Mouse (Mus musculus) bone marrow, adult 2 months (tissue): ENCODE measurements at regions not wholly inside any gene's neighbourhood (a gene's known extent, or its start where the extent isn't known, plus 50 kb on each side); places are given as distances from the start of the nearest gene placed in this dataset.

Experiments used
- H3K27ac ChIP-seq: fragments of 200-500 bp; 2 replicates; pipeline ENCODE4 v1.5.1; 2012; ENCODE audit warnings: low read depth, mild to moderate bottlenecking, control low read depth, inconsistent platforms, low read length; ENCODE audit not compliant: control insufficient read depth, poor library complexity, insufficient read depth
- H3K4me1 ChIP-seq: fragments of 200-500 bp; 2 replicates; pipeline ENCODE4 v1.6.1; 2011; ENCODE audit warnings: low read length; ENCODE audit not compliant: control insufficient read depth, insufficient read depth
- H3K4me3 ChIP-seq: fragments of 200-500 bp; replicated peaks from 2 replicates; pipeline ENCODE3; 2011; ENCODE audit warnings: mild to moderate bottlenecking, low read depth, low read length, control low read depth; ENCODE audit not compliant: control insufficient read depth
- CTCF ChIP-seq: fragments of 200-500 bp; IDR thresholded peaks from 2 replicates; pipeline ENCODE4 v1.5.1; 2011; ENCODE audit warnings: low read length, control low read depth; ENCODE audit not compliant: control insufficient read depth, insufficient read depth
- POLR2A ChIP-seq: fragments of 200-500 bp; IDR thresholded peaks from 2 replicates; pipeline ENCODE4 v1.6.1; 2011; ENCODE audit warnings: low read depth, mild to moderate bottlenecking, control low read depth, low read length, borderline replicate concordance; ENCODE audit not compliant: control insufficient read depth
- WGBS: fragments of 180-500 bp; shearing (Covaris S2); methylation state at CpG from one replicate; pipeline ENCODE4 v1.1.7; 2018; 5-methylcytosine and 5-hydroxymethylcytosine counted together

DNA sequence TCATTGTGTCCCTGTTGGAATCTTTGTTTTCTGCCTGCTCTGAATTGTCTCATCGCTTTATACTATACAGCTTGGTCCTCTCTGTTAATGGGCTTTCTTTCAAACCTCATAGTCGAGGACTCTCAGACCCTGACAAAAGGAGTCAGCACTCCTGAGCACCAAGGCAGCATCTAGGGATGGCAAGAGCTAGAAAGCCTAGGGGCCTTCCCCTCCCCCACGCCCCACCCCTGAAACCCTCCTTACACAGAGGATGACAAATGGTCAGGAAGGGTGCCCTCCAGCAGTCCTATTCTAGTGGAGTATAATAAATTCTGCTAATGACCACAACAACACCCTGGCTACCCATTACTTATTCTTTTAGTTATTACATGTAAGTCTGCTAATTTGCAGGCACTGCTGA is 74.4 kb downstream of the Tbx19 start:
- Histone ChIP-seq H3K4me3 (no peak overlapping the region), H3K4me1 (no peaks in the 10 kb centered on the region), H3K27ac (no peak overlapping the region)
- TF ChIP-seq POLR2A (no peak), CTCF (no peak)
- WGBS: 82% methylated on average over 3 of the region's 3 CpGs

DNA sequence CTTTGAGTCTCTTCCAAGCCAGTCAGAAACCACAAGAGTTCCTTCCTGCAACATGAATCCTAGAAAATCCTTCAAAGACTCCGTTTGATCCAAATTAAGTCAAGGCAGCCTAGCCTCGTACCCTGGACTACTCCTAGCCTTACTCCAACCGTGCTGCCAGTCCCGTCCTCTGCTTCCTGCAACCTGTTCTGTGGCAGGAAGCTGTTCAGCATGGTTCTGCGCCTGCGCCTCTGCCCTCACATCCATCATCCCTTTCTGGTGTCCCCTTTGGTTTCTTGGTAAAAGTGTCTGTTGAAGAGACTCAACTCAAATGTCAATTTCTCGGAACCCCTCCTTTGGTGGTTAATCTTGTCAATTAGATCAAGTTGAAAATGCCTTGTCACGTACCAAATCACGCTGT is 75.8 kb downstream of the Tbx19 start:
- no peak overlapping the region for H3K27ac ChIP-seq
- no peaks in the 10 kb centered on the region for H3K4me1 ChIP-seq
- TF ChIP-seq CTCF (no peak), POLR2A (no peak)
- H3K4me3 ChIP-seq: no peak overlapping the region
- WGBS: 36% methylated on average over 9 of the region's 9 CpGs

DNA sequence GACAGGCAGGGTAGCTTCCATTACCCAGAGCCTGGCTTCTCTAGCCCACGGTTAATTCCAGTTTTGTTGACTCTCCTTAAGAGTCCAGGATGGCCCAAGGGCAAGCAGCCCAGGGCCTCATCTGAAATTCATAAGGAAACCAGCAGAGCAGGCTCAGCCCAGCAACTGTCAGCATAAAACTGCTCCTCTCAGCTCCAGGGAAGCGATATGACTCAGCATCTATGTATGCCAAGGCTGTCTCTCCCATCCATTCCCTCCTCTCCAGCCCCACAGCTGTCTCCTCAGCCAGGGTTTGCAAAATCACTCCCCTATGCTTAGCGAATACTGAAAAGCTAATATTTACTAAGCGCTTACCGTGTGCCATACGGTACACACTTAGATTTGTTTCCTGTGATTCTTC is 76.4 kb downstream of the Tbx19 start:
- Histone ChIP-seq H3K27ac (no peak overlapping the region), H3K4me3 (no peak overlapping the region), H3K4me1 (no peaks in the 10 kb centered on the region)
- 77% methylated on average over 6 of the region's 6 CpGs for WGBS
- TF ChIP-seq POLR2A (no peak), CTCF (no peak)

DNA sequence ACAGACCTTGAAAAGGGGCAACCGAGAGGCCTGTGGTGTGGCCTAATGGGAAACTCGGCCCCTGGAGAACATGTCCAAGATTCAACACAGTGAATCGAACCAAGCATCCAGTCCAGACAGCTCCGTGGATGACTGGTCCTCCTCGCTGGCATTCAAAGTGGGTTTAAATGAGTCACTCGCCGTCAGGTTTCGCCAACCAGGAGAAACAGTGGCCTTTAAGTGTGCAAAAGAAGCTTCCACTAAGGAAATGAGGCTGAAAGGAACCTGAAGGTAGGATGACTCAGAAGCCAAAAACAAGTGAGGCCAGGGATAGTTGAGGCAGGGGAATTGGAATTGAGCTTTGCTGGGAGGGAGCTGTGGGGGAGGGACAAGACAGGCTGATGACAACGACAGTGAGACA is 80.2 kb downstream of the Tbx19 start:
- TF ChIP-seq CTCF (no peak), POLR2A (no peak)
- 89% methylated on average over 9 of the region's 9 CpGs for WGBS
- no peaks in the 10 kb centered on the region; the same call in 1 of the 2 replicates for H3K4me1 ChIP-seq
- H3K4me3 ChIP-seq: no peak overlapping the region
- no peak overlapping the region for H3K27ac ChIP-seq

DNA sequence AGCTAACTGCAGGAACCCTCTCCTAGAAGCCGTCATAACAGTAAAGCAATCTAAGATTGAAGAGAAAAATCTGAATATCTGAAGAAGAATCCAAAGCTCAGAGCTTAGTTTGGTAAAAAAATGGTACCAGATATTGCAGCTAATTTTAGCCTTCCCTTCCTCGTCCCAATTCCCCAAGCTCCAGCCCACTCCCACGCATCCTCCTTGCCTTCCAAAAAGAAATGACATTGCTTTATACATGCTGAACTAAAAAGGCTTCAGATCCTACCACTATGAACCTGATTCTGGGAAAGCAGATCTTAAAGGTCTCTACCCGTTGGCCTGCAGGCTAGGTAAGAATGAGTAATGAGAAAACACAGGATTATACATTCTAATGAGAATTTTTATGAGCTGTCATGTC is 83.3 kb downstream of the Tbx19 start:
- Histone ChIP-seq H3K27ac (no peak overlapping the region), H3K4me1 (no peaks in the 10 kb centered on the region; the same call in 1 of the 2 replicates), H3K4me3 (no peak overlapping the region)
- TF ChIP-seq CTCF: no peak
- no peak for TF ChIP-seq POLR2A
- 75% methylated on average over 4 of the region's 4 CpGs for WGBS

DNA sequence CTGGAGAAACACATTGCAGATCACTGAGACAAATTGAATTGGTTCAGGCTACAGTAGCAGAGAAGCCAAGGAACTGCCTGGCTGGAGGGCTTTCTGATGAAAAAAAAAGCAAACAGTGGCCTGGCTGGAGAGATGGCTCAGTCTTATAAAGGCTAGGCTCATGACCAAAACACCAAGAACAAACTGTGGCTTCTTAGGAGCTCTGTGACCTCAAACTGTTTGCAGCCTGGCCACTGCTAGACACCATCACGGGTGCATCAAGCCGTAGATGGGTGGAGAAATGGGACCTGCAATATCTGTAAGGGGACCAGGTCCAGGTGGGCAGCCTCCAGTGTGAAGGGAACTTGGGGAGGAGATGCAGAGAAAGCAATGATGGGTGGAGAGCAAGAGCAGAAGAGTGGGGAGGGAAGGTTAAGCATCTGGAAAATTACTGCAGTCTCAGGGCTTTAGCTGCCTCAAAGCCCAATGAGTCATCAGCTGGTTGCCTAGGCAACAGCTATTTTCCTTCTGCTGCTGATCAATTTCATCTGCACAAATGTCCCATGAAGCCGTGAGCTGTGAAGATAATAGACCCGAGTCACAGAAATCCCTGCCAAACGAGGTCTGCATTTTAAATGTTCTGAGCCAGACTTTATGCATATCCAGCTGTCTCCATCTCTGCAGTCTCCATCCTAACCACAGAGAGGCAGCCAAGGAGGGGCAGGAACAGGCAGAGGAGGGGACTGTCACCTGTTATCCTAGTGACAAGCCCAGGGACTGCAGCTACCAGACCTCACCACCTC is 85.1 kb downstream of the Tbx19 start:
- TF ChIP-seq CTCF: no peak
- no peak for TF ChIP-seq POLR2A
- H3K4me3 ChIP-seq: no peak overlapping the region
- H3K27ac ChIP-seq: no peak overlapping the region
- WGBS: 63% methylated on average over 5 of the region's 5 CpGs
- H3K4me1 ChIP-seq: no peaks in the 10 kb centered on the region; the same call in 1 of the 2 replicates

DNA sequence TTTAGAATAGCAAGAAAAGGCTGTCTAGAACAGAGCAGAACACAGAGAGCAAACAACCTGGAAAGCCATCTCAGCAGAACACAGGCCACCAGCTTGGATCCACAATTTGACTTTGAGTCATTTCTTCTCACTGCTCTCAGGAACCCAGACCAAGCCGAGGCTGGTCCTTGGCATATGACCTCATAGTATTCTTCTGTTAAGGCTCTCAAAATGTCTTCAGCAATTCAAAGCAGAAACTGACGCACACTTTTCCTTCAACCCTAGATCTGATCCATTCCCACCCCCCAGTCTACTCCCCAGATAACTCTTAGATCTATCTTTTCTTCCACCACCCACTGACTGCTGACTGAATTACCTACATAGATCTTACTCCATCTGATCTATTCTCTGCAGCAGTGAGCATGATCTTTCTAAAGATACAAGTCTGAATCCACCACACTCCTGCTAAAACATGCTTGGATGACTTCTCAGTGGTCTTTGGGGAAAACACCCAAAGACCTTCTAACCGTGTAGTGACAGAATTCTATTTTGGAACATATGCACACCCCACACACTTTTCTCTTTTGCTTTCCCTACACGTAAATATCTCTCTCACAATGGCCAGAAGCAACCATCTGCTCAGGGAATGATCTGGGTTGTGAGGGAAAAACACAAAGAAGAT is 88.6 kb downstream of the Tbx19 start:
- H3K27ac ChIP-seq: no peak overlapping the region
- TF ChIP-seq POLR2A (no peak), CTCF (no peak)
- no peak overlapping the region for H3K4me3 ChIP-seq
- no peaks in the 10 kb centered on the region for H3K4me1 ChIP-seq
- 82% methylated on average over 4 of the region's 4 CpGs for WGBS

DNA sequence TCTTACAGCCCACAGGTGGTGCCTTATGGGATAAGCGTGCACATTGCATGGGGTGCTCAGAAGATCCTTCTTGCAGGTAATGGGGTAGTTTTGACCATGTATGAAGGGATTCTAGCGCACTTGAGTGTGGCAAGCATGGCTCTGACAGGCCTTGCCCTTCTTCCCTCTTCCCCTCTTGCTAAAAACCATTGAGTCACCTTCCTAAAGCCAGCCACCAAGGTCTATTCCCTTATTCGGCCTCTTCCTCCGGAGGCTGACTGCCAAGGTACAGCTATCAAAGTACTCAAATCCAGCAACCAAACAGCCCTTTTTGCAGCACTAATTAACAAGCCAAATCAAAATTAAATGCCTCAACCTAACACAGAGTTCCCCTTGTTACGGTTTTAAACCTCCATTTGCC is 95.6 kb downstream of the Tbx19 start:
- Histone ChIP-seq H3K27ac (no peak overlapping the region), H3K4me1 (no peaks in the 10 kb centered on the region), H3K4me3 (no peak overlapping the region)
- no peak for TF ChIP-seq POLR2A
- TF ChIP-seq CTCF: no peak
- 74% methylated on average over 5 of the region's 5 CpGs for WGBS
